In the genomic region with DNA sequence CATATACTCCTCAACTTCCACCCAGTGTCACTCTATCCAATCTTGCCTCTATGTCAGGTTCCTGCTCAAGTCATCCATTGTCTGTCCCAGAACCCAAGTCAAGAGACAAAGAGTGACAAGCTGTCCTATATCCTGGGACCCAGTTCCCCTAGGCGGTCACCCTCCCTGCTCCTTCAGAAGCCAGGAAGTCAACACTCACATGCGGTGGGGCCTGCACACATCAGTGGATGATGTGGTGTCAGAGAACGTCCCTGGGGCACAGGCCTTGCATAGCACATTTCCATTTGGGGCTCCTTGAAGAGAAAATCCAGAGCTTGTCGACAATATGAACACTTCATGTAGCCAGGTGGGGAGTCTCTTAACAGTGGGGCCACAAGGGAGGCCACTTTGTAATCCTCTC, we compare ENCODE assay signal across 16 mouse cellular contexts.
"Had no signal": no experiment of that assay in that cellular context is flagged by ENCODE, and none has a peak within 500 bp of the region (broad histone marks: within the 10 kb centered on the region; RNA-seq: fewer than 3 reads in every experiment).

No protein-coding gene starts in this region.

- H3K27ac ChIP-seq: liver, embryonic 12.5 days; liver, embryonic 14.5 days; midbrain, embryonic 10.5 days; midbrain, embryonic 12.5 days; neural tube, embryonic 13.5 days; neural tube, embryonic 15.5 days had no signal

- H3K4me1 ChIP-seq: midbrain, embryonic 10.5 days; midbrain, embryonic 12.5 days; neural tube, embryonic 13.5 days; neural tube, embryonic 15.5 days had no signal

- H3K9ac ChIP-seq: liver, embryonic 12.5 days; liver, embryonic 14.5 days; lung, embryonic 14.5 days; midbrain, embryonic 12.5 days; neural tube, embryonic 13.5 days; neural tube, embryonic 15.5 days had no signal

- H3K4me2 ChIP-seq: liver, embryonic 12.5 days; lung, embryonic 14.5 days; midbrain, embryonic 12.5 days; neural tube, embryonic 13.5 days; neural tube, embryonic 15.5 days had no signal

- H3K36me3 ChIP-seq: midbrain, embryonic 10.5 days; midbrain, embryonic 12.5 days; neural tube, embryonic 13.5 days; neural tube, embryonic 15.5 days had no signal

- DNase-seq: lung, adult 18-20 months; lung, embryonic 14.5 days; lung, postnatal 10 days; lung, postnatal 4 days; midbrain, embryonic 14.5 days; retina, postnatal 1 day; right cerebral cortex, adult 18-20 months; right cerebral cortex, postnatal 25 days; right cerebral cortex, postnatal 4 days; spleen, adult 18-20 months had no signal

- H3K4me3 ChIP-seq: liver, embryonic 12.5 days; midbrain, embryonic 10.5 days; midbrain, embryonic 12.5 days; neural tube, embryonic 13.5 days; neural tube, embryonic 15.5 days had no signal

- ATAC-seq: liver, embryonic 12.5 days had no signal

- H3K27me3 ChIP-seq: liver, embryonic 12.5 days; midbrain, embryonic 12.5 days; neural tube, embryonic 13.5 days; neural tube, embryonic 15.5 days had no signal

- H3K9me3 ChIP-seq: liver, embryonic 12.5 days; midbrain, embryonic 10.5 days; midbrain, embryonic 12.5 days; neural tube, embryonic 13.5 days; neural tube, embryonic 15.5 days had no signal
